Mouse (Mus musculus) right cerebral cortex, postnatal 4 days (tissue): ENCODE results near the gene Stk32c.

ENCODE experiments used
- DNase-seq: peaks from one replicate; pipeline ENCODE4 v3.0.0-alpha.2; 2022

Gene Stk32c

GRCm38 (mm10) chr7:139191619-139192018, 21.5 kb downstream of the Stk32c start:
- no peak for DNase-seq

GRCm38 (mm10) chr7:139190616-139191015, 22.5 kb downstream of the Stk32c start:
- no peak for DNase-seq

- no peak for DNase-seq
These were observed 24.4 kb downstream of the Stk32c start for GRCm38 (mm10) chr7:139188634-139189207.

GRCm38 (mm10) chr7:139187771-139188633, 25.1 kb downstream of the Stk32c start:
- peak; percentile 70 for DNase-seq

GRCm38 (mm10) chr7:139187277-139187676, 25.8 kb downstream of the Stk32c start:
- DNase-seq, result no peak

- DNase-seq, result no peak
These were observed 26.7 kb downstream of the Stk32c start for GRCm38 (mm10) chr7:139186436-139186835.

- no peak for DNase-seq
These were observed 27.1 kb downstream of the Stk32c start for GRCm38 (mm10) chr7:139185971-139186370.

- no peak for DNase-seq
These were observed 28.3 kb downstream of the Stk32c start for GRCm38 (mm10) chr7:139184846-139185245.

GRCm38 (mm10) chr7:139184396-139184795, 28.7 kb downstream of the Stk32c start:
- no peak for DNase-seq

GRCm38 (mm10) chr7:139180058-139180457, 33.0 kb downstream of the Stk32c start:
- DNase-seq, result no peak

- DNase-seq, result no peak
These were observed 33.8 kb downstream of the Stk32c start for GRCm38 (mm10) chr7:139179299-139179698.

GRCm38 (mm10) chr7:139169143-139169542, 44.0 kb downstream of the Stk32c start:
- DNase-seq, result no peak

GRCm38 (mm10) chr7:139164410-139164809, 48.7 kb downstream of the Stk32c start:
- DNase-seq, result no peak

GRCm38 (mm10) chr7:139158956-139159355, 54.2 kb downstream of the Stk32c start:
- peak; percentile 26 for DNase-seq

GRCm38 (mm10) chr7:139158549-139158948, 54.6 kb downstream of the Stk32c start:
- DNase-seq, result no peak

- DNase-seq, result no peak
These were observed 55.6 kb downstream of the Stk32c start for GRCm38 (mm10) chr7:139157541-139157940.

- no peak for DNase-seq
These were observed 56.6 kb downstream of the Stk32c start for GRCm38 (mm10) chr7:139156341-139157058.

GRCm38 (mm10) chr7:139152927-139153326, 60.2 kb downstream of the Stk32c start:
- no peak for DNase-seq

GRCm38 (mm10) chr7:139151116-139151515, 62.0 kb downstream of the Stk32c start:
- peak; percentile 38 for DNase-seq

GRCm38 (mm10) chr7:139149373-139149772, 63.7 kb downstream of the Stk32c start:
- DNase-seq, result no peak

- no peak for DNase-seq
These were observed 65.7 kb downstream of the Stk32c start for GRCm38 (mm10) chr7:139147360-139147759.

GRCm38 (mm10) chr7:139145891-139146290, 67.2 kb downstream of the Stk32c start:
- no peak for DNase-seq

GRCm38 (mm10) chr7:139143785-139144184, 69.3 kb downstream of the Stk32c start:
- DNase-seq, result no peak
